Comparison of ENCODE assay signal across 10 mouse cellular contexts in genomic region chr9:114817012-114817411, GRCm38 (mm10).
"Had no signal": no experiment of that assay in that cellular context is flagged by ENCODE, and none has a peak within 500 bp of the region (broad histone marks: within the 10 kb centered on the region; RNA-seq: fewer than 3 reads in every experiment).

No protein-coding gene starts in this region.

- H3K4me3 ChIP-seq: layer of hippocampus, adult 2 months; limb, embryonic 15.5 days; lung, embryonic 15.5 days; midbrain, embryonic 13.5 days had no signal

- H3K9me3 ChIP-seq: limb, embryonic 15.5 days; lung, embryonic 15.5 days; midbrain, embryonic 13.5 days had no signal

- DNase-seq: kidney, adult 18-20 months; kidney, postnatal 10 days; kidney, postnatal 4 days; right cerebral cortex, postnatal 14 days; thymus, postnatal 4 days had no signal

- H3K36me3 ChIP-seq: limb, embryonic 15.5 days; lung, embryonic 15.5 days; midbrain, embryonic 13.5 days had no signal

- H3K27ac ChIP-seq: layer of hippocampus, adult 2 months; limb, embryonic 15.5 days; lung, embryonic 15.5 days; midbrain, embryonic 13.5 days; stomach, postnatal 0 days had no signal

- H3K27me3 ChIP-seq: limb, embryonic 15.5 days; lung, embryonic 15.5 days; midbrain, embryonic 13.5 days had no signal

- H3K9ac ChIP-seq: limb, embryonic 15.5 days; lung, embryonic 15.5 days; midbrain, embryonic 13.5 days had no signal

- H3K4me1 ChIP-seq: limb, embryonic 15.5 days; lung, embryonic 15.5 days; midbrain, embryonic 13.5 days had no signal

- H3K4me2 ChIP-seq: limb, embryonic 15.5 days; lung, embryonic 15.5 days; midbrain, embryonic 13.5 days had no signal

- ATAC-seq: midbrain, embryonic 13.5 days had no signal
